Mouse (Mus musculus): Measurements from ENCODE around the gene Gm7903.
"Not testable (repeated sequence)": the region's sequence is repeated elsewhere in the genome, so short reads cannot be mapped to it uniquely, and the experiment has no call there.

Gene Gm7903

DNA sequence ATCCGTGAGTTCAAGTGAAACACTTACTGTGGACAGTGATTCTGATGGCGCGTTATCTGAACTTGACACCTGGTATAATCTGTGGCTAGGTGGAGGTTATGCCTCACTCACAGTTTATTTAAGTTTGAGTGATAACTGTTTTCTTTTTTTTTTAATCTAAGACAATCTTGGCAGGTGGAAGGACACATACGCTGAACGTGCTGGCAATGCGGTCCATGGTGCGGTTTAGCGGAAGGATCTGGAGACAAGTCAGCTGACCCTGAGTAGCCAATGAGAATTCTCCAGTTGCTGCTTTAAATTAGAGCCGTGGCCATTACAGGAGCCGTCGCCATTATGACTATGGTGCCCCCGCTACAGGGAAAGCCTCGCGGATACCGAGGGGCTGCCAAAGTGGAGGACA is at the start of gene Gm7903:
Gene Gm7903 (plus strand): TSS at position 301 of the 400 bp plus-strand sequence.
- not testable (repeated sequence) for DNase-seq (ENCODE audit: low read depth, low spot score)

DNA sequence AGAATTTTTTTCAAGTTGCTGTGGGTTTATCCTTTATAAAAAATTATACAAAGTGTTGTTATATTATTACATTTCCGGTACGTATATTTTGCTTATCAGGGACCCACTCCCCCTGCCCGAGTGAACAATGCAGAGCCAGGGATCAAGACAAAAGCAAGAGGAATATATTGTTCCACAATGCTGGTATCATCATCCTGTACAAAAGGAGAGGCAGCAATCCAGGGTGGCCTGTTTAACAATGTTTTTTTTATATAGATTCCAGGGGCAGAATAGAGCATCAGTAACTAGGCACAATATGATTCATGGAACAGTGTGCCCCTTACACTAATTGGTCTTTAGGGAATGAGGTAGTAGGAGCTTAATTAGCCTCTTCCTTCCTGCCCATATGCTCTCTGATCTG is 30.1 kb upstream of the Gm7903 start:
- DNase-seq (ENCODE audit: low read depth, low spot score): not testable (repeated sequence)

DNA sequence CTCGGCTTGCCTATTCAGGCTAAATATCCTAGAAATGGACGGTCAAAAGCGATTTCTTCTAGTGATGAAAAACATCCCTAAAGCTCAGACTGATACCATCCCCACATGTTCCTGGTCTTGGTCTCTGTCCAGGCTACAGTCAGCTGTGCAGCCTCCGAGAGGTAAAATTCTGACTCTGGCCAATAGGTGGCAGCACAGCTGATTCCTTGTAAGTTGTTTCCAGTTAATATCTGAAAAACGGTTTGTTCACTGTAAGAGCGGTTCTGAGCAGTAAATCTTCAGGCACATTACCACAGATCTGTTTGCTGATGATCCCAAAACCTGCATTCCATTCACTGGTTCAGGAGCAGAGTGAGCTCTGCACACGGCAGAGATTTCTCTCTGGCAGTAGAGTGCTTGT is 12.4 kb upstream of the Gm7903 start:
- not testable (repeated sequence) for DNase-seq (ENCODE audit: low read depth, low spot score)

DNA sequence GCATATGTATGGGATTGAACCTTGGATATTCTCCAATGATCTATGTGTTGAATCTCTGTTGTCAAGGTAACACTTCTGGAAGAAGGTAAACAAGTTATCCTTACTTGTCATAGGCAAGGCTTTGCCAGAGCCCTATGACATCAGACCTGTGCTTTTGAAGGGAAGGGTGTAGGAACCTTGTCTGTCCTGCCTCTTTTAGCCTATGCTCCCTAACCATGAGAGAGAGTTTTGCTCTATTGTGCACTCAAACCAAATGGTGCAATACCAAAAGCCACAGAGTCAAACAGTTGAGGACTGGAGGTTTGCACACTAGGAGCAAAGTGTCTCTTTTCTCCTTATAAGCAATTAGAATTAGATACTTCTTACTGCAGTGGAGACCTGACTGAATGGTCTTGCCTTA is 11.8 kb upstream of the Gm7903 start:
- DNase-seq (ENCODE audit: low read depth, low spot score): not testable (repeated sequence)

DNA sequence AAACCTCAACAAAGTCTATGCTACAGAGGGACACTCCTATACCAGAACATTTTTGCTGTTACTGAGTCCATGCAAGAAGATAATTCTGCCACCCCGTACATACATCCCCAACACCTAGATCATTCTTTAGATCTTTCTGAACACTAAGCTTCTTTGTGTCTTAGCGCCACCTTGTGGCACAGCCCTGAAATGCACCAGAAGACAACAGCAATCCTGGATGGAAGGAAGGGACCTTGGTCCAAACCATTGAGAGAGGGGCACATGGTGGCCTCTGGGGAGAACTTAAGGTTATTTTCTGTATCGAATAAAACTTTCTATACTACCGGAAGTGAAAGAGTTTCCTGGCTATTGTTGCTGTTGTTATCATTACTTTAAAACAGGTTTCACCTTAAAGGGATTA is 11.2 kb upstream of the Gm7903 start:
- not testable (repeated sequence) for DNase-seq (ENCODE audit: low read depth, low spot score)

DNA sequence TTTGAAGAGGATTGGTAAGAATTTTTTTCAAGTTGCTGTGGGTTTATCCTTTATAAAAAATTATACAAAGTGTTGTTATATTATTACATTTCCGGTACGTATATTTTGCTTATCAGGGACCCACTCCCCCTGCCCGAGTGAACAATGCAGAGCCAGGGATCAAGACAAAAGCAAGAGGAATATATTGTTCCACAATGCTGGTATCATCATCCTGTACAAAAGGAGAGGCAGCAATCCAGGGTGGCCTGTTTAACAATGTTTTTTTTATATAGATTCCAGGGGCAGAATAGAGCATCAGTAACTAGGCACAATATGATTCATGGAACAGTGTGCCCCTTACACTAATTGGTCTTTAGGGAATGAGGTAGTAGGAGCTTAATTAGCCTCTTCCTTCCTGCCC is 30.5 kb downstream of the Gm7903 start:
- not testable (repeated sequence) for DNase-seq (ENCODE audit: low read depth, low spot score)

DNA sequence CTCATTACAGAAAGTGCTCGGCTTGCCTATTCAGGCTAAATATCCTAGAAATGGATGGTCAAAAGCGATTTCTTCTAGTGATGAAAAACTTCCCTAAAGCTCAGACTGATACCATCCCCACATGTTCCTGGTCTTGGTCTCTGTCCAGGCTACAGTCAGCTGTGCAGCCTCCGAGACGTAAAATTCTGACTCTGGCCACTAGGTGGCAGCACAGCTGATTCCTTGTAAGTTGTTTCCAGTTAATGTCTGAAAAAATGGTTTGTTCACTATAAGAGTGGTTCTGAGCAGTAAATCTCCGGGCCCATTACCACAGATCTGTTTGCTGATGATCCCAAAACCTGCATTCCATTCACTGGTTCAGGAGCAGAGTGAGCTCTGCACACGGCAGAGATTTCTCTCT is 48.3 kb downstream of the Gm7903 start:
- DNase-seq (ENCODE audit: low read depth, low spot score): not testable (repeated sequence)

DNA sequence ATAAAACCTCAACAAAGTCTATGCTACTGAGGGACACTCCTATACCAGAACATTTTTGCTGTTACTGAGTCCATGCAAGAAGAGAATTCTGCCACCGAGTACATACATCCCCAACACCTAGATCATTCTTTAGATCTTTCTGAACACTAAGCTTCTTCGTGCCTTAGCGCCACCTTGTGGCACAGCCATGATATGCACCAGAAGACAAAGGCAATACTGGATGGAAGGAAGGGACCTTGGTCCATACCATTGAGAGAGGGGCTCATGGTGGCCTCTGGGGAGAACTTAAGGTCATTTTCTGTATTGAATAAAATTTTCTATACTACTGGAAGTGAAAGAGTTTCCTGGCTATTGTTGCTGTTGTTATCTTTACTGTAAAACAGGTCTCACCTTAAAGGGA is 49.5 kb downstream of the Gm7903 start:
- DNase-seq (ENCODE audit: low read depth, low spot score): not testable (repeated sequence)
